Mouse (Mus musculus): ENCODE measurements around the gene Gpsm3.
"Not testable (repeated sequence)": the region's sequence is repeated elsewhere in the genome, so short reads cannot be mapped to it uniquely, and the experiment has no call there.

Gpsm3 gene

GRCm38 (mm10) chr17:34589681-34590101, at the start of gene Gpsm3:
TSS of gene Gpsm3 (plus strand) at chr17:34589806.
- peak; percentile 63 to 82 for DNase-seq

GRCm38 (mm10) chr17:34543567-34543966, 46.0 kb upstream of the Gpsm3 start:
- not testable (repeated sequence) for DNase-seq

- no peak for DNase-seq
These were observed 42.8 kb upstream of the Gpsm3 start for GRCm38 (mm10) chr17:34546797-34547196.

- DNase-seq = no peak
These were observed 42.0 kb upstream of the Gpsm3 start for GRCm38 (mm10) chr17:34547601-34548000.

GRCm38 (mm10) chr17:34549156-34549555, 40.5 kb upstream of the Gpsm3 start:
- DNase-seq = no peak

GRCm38 (mm10) chr17:34549843-34550242, 39.8 kb upstream of the Gpsm3 start:
- no peak for DNase-seq

- DNase-seq = peak; percentile 84 to 92
These were observed 34.1 kb upstream of the Gpsm3 start for GRCm38 (mm10) chr17:34555483-34555882.

GRCm38 (mm10) chr17:34556406-34556805, 33.2 kb upstream of the Gpsm3 start:
- no peak for DNase-seq

GRCm38 (mm10) chr17:34557411-34557810, 32.2 kb upstream of the Gpsm3 start:
- DNase-seq = no peak

- no peak for DNase-seq
These were observed 30.5 kb upstream of the Gpsm3 start for GRCm38 (mm10) chr17:34559116-34559515.

GRCm38 (mm10) chr17:34559895-34560294, 29.7 kb upstream of the Gpsm3 start:
- no peak for DNase-seq

GRCm38 (mm10) chr17:34560438-34560837, 29.2 kb upstream of the Gpsm3 start:
- no peak for DNase-seq

GRCm38 (mm10) chr17:34561200-34561599, 28.4 kb upstream of the Gpsm3 start:
- no peak for DNase-seq

GRCm38 (mm10) chr17:34562595-34562994, 27.0 kb upstream of the Gpsm3 start:
- no peak for DNase-seq

- no peak for DNase-seq
These were observed 26.3 kb upstream of the Gpsm3 start for GRCm38 (mm10) chr17:34563354-34563753.

- DNase-seq = peak; percentile 71 to 91
These were observed 25.6 kb upstream of the Gpsm3 start, which contains the start of gene Notch4 for GRCm38 (mm10) chr17:34564003-34564421. TSS of gene Notch4 (plus strand) at chr17:34564268.

- DNase-seq = peak; percentile 64 to 88
These were observed 24.8 kb upstream of the Gpsm3 start for GRCm38 (mm10) chr17:34564796-34565195.

GRCm38 (mm10) chr17:34567311-34567710, 22.3 kb upstream of the Gpsm3 start:
- peak in 1 of 2 experiments; percentile 43 for DNase-seq

- DNase-seq = peak in 1 of 2 experiments; percentile 34
These were observed 21.2 kb upstream of the Gpsm3 start for GRCm38 (mm10) chr17:34568421-34568820.

GRCm38 (mm10) chr17:34569919-34570318, 19.7 kb upstream of the Gpsm3 start:
- no peak for DNase-seq

GRCm38 (mm10) chr17:34571875-34572274, 17.7 kb upstream of the Gpsm3 start:
- DNase-seq = no peak

GRCm38 (mm10) chr17:34572361-34572760, 17.2 kb upstream of the Gpsm3 start:
- no peak for DNase-seq

- DNase-seq = no peak
These were observed 13.0 kb upstream of the Gpsm3 start for GRCm38 (mm10) chr17:34576577-34576976.

GRCm38 (mm10) chr17:34578070-34578469, 11.5 kb upstream of the Gpsm3 start:
- DNase-seq = no peak

GRCm38 (mm10) chr17:34582528-34582927, 7.1 kb upstream of the Gpsm3 start:
- DNase-seq = peak in 1 of 2 experiments; percentile 33

Data from kidney, postnatal 25 days (tissue).